Mouse (Mus musculus): ENCODE measurements around the gene Bbip1.
"Not testable (repeated sequence)": the region's sequence is repeated elsewhere in the genome, so short reads cannot be mapped to it uniquely, and the experiment has no call there.

The Bbip1 gene

GRCm38 (mm10) chr19:53925338-53925751 lies 19.1 kb downstream of the Bbip1 start:
- peak; percentile 53 for DNase-seq (ENCODE audit: low spot score)

GRCm38 (mm10) chr19:53921996-53922395 lies 22.4 kb downstream of the Bbip1 start:
- DNase-seq (ENCODE audit: low spot score) = not testable (repeated sequence)

GRCm38 (mm10) chr19:53919541-53919940 lies 24.9 kb downstream of the Bbip1 start:
- no peak for DNase-seq (ENCODE audit: low spot score)

GRCm38 (mm10) chr19:53914950-53915349 lies 29.5 kb downstream of the Bbip1 start:
- no peak for DNase-seq (ENCODE audit: low spot score)

GRCm38 (mm10) chr19:53906703-53907070 lies 37.7 kb downstream of the Bbip1 start:
- not testable (repeated sequence) for DNase-seq (ENCODE audit: low spot score)

GRCm38 (mm10) chr19:53906033-53906702 lies 38.3 kb downstream of the Bbip1 start:
- no peak for DNase-seq (ENCODE audit: low spot score)

- no peak for DNase-seq (ENCODE audit: low spot score)
These were observed 39.5 kb downstream of the Bbip1 start for GRCm38 (mm10) chr19:53904833-53905480.

- DNase-seq (ENCODE audit: low spot score) = peak; percentile 53
These were observed 40.7 kb downstream of the Bbip1 start for GRCm38 (mm10) chr19:53903507-53904321.

- peak; percentile 98 for DNase-seq (ENCODE audit: low spot score)
These were observed 41.5 kb downstream of the Bbip1 start for GRCm38 (mm10) chr19:53902739-53903487.

GRCm38 (mm10) chr19:53901931-53902738 lies 42.3 kb downstream of the Bbip1 start:
- peak; percentile 22 for DNase-seq (ENCODE audit: low spot score)

GRCm38 (mm10) chr19:53899941-53900610 lies 44.4 kb downstream of the Bbip1 start:
- DNase-seq (ENCODE audit: low spot score) = no peak

GRCm38 (mm10) chr19:53898970-53899900 lies 45.2 kb downstream of the Bbip1 start:
- no peak for DNase-seq (ENCODE audit: low spot score)

- no peak for DNase-seq (ENCODE audit: low spot score)
These were observed 45.9 kb downstream of the Bbip1 start for GRCm38 (mm10) chr19:53898498-53898897.

GRCm38 (mm10) chr19:53898046-53898445 lies 46.4 kb downstream of the Bbip1 start:
- no peak for DNase-seq (ENCODE audit: low spot score)

- DNase-seq (ENCODE audit: low spot score) = no peak
These were observed 49.8 kb downstream of the Bbip1 start for GRCm38 (mm10) chr19:53894538-53895121.

- DNase-seq (ENCODE audit: low spot score) = no peak
These were observed 50.7 kb downstream of the Bbip1 start for GRCm38 (mm10) chr19:53893711-53894171.

GRCm38 (mm10) chr19:53892838-53893359 lies 51.5 kb downstream of the Bbip1 start:
- DNase-seq (ENCODE audit: low spot score) = no peak

- DNase-seq (ENCODE audit: low spot score) = no peak
These were observed 52.4 kb downstream of the Bbip1 start, which contains the start of gene Pdcd4 for GRCm38 (mm10) chr19:53892061-53892460. TSS of gene Pdcd4 (plus strand) at chr19:53892231.

GRCm38 (mm10) chr19:53891569-53891968 lies 52.9 kb downstream of the Bbip1 start:
- no peak for DNase-seq (ENCODE audit: low spot score)
